Comparison of ENCODE assay signal across 18 mouse cellular contexts in the genomic region with DNA sequence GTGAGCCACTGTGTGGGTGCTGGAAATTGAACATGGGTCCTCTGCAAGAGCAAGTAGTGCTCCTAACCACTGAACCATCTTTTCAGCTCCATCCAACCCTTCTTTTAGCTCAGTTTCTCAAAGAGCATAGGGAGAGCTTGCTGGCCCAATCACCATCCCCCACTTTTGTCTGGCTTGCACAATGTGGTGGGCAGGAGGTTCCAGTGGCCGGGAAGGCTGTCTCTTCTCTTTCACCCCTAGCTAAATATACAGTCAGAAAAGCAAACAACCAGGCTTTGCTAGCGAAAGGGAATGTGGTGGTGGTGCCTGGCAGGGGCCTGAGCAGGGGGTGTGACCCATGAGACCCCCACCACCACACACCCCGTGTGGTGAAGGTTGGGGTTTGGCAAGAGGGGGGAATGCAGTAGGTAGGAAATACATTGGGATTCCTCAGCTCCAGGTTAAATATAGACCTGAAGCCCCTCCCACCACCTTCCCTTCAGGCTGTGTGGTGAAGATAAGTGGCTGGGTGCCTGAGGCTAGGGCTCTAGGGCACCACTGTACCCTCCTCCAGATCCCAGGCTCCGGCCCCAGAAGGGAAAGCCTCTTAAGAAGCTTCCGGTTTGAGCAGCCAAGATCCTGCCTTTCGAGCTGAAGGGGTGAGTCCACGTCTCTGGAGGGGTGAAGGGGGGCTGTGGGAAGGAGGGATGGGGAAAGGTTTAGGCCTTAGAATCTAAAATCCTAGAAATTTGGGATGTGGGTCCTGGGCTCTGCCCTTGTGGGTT. TPM values are rescaled to one million over a fixed set of nuclear protein-coding genes. Genes with fewer than 3 reads are reported as not detected.
DNase-seq lines count a peak whose midpoint lies in the region; ATAC-seq lines count a peak whose summit lies in the region.
"Had no signal": no experiment of that assay in that cellular context is flagged by ENCODE, and none has a peak within 500 bp of the region (broad histone marks: within the 10 kb centered on the region; RNA-seq: fewer than 3 reads in every experiment).

No protein-coding gene starts in this region.

- H3K27ac ChIP-seq in intestine, embryonic 16.5 days (ENCODE audit: low read length): no peak overlapping the region
- no peak overlapping the region for H3K27ac ChIP-seq in intestine, embryonic 15.5 days
- H3K27ac ChIP-seq in midbrain, embryonic 16.5 days (ENCODE audit: low read length): no peak overlapping the region
- no peak overlapping the region for H3K27ac ChIP-seq in midbrain, embryonic 14.5 days (replicated peaks; ENCODE audit: low read depth, low read length)
- H3K27ac ChIP-seq: hindbrain, postnatal 0 days; kidney, embryonic 15.5 days; macrophage; neural tube, embryonic 13.5 days; stomach, postnatal 0 days had no signal

- H3K36me3 ChIP-seq in intestine, embryonic 16.5 days (ENCODE audit: control insufficient read depth, insufficient read depth, low read length): no peaks in the 10 kb centered on the region
- no peaks in the 10 kb centered on the region for H3K36me3 ChIP-seq in intestine, embryonic 15.5 days
- no peaks in the 10 kb centered on the region for H3K36me3 ChIP-seq in midbrain, embryonic 16.5 days (ENCODE audit: control insufficient read depth, insufficient read depth, low read length)
- no peaks in the 10 kb centered on the region for H3K36me3 ChIP-seq in midbrain, embryonic 14.5 days (ENCODE audit: control insufficient read depth, insufficient read depth, low read length)
- H3K36me3 ChIP-seq: kidney, embryonic 15.5 days; neural tube, embryonic 13.5 days had no signal

- peak overlapping the region; percentile 11; the same call in 1 of the 2 replicates for H3K4me2 ChIP-seq in intestine, embryonic 16.5 days (ENCODE audit: low read depth, low read length)
- no peak overlapping the region for H3K4me2 ChIP-seq in intestine, embryonic 15.5 days (replicated peaks)
- no peak overlapping the region for H3K4me2 ChIP-seq in midbrain, embryonic 16.5 days (ENCODE audit: low read length)
- no peak overlapping the region for H3K4me2 ChIP-seq in midbrain, embryonic 14.5 days (ENCODE audit: low read length)
- H3K4me2 ChIP-seq: kidney, embryonic 15.5 days; neural tube, embryonic 13.5 days had no signal

- peaks cover 42% of the 10 kb centered on the region for H3K27me3 ChIP-seq in intestine, embryonic 16.5 days (replicated peaks; ENCODE audit: control insufficient read depth, insufficient read depth, low read length)
- peaks cover 43% of the 10 kb centered on the region for H3K27me3 ChIP-seq in intestine, embryonic 15.5 days (replicated peaks)
- peaks cover 54% of the 10 kb centered on the region for H3K27me3 ChIP-seq in midbrain, embryonic 16.5 days (ENCODE audit: control insufficient read depth, insufficient read depth, low read depth, low read length)
- H3K27me3 ChIP-seq in midbrain, embryonic 14.5 days (ENCODE audit: control insufficient read depth, insufficient read depth, low read length): peaks cover 49% of the 10 kb centered on the region

- WGBS in intestine, embryonic 16.5 days: 34% methylated on average over 7 of the region's 7 CpGs
- 31% methylated on average over 7 of the region's 7 CpGs for WGBS in intestine, embryonic 15.5 days
- WGBS in midbrain, embryonic 16.5 days: 47% methylated on average over 7 of the region's 7 CpGs
- 44% methylated on average over 7 of the region's 7 CpGs for WGBS in midbrain, embryonic 14.5 days

- H3K4me1 ChIP-seq in intestine, embryonic 16.5 days (ENCODE audit: control insufficient read depth, insufficient read depth, low read length): peaks cover 29% of the 10 kb centered on the region
- H3K4me1 ChIP-seq in intestine, embryonic 15.5 days (replicated peaks): peaks cover 44% of the 10 kb centered on the region
- peaks cover 13% of the 10 kb centered on the region for H3K4me1 ChIP-seq in midbrain, embryonic 16.5 days (ENCODE audit: control insufficient read depth, insufficient read depth, low read length)
- 0 out of 2 replicates have a peak, but pooled peaks cover 4% of the 10 kb centered on the region for H3K4me1 ChIP-seq in midbrain, embryonic 14.5 days (ENCODE audit: control insufficient read depth, insufficient read depth, low read length)

- no peak; the same call in 1 of the 2 replicates for ATAC-seq in intestine, embryonic 16.5 days
- ATAC-seq in intestine, embryonic 15.5 days: no peak
- no peak for ATAC-seq in midbrain, embryonic 16.5 days
- no peak for ATAC-seq in midbrain, embryonic 14.5 days (ENCODE audit: low FRiP score, low TSS enrichment)
- ATAC-seq: hindbrain, postnatal 0 days had no signal

- H3K4me3 ChIP-seq in intestine, embryonic 16.5 days (ENCODE audit: low read length): no peak overlapping the region
- H3K4me3 ChIP-seq in intestine, embryonic 15.5 days (replicated peaks): no peak overlapping the region
- H3K4me3 ChIP-seq in midbrain, embryonic 16.5 days (ENCODE audit: low read depth, low read length): no peak overlapping the region
- no peak overlapping the region for H3K4me3 ChIP-seq in midbrain, embryonic 14.5 days (replicated peaks; ENCODE audit: low read depth, low read length)
- H3K4me3 ChIP-seq: kidney, embryonic 15.5 days; neural tube, embryonic 13.5 days had no signal

- H3K9me3 ChIP-seq in intestine, embryonic 16.5 days (ENCODE audit: control insufficient read depth, low read length): no peaks in the 10 kb centered on the region
- H3K9me3 ChIP-seq in intestine, embryonic 15.5 days: no peaks in the 10 kb centered on the region
- H3K9me3 ChIP-seq in midbrain, embryonic 16.5 days (replicated peaks; ENCODE audit: control insufficient read depth, low read length, poor library complexity, severe bottlenecking): no peaks in the 10 kb centered on the region
- no peaks in the 10 kb centered on the region for H3K9me3 ChIP-seq in midbrain, embryonic 14.5 days (ENCODE audit: control insufficient read depth, low read length)
- H3K9me3 ChIP-seq: kidney, embryonic 15.5 days; neural tube, embryonic 13.5 days had no signal

- H3K9ac ChIP-seq in intestine, embryonic 16.5 days (ENCODE audit: low read depth, low read length): peak overlapping the region; percentile 12; the same call in 1 of the 2 replicates
- H3K9ac ChIP-seq in intestine, embryonic 15.5 days: no peak overlapping the region
- 0 out of 2 replicates have a peak overlapping the region, but pooled peaks have one; percentile 6 for H3K9ac ChIP-seq in midbrain, embryonic 16.5 days (ENCODE audit: low read depth, low read length)
- H3K9ac ChIP-seq in midbrain, embryonic 14.5 days (replicated peaks; ENCODE audit: low read length): no peak overlapping the region
- H3K9ac ChIP-seq: kidney, embryonic 15.5 days; neural tube, embryonic 13.5 days had no signal

- no peak for DNase-seq in midbrain, embryonic 14.5 days
- peak; percentile 54 for DNase-seq in liver
- no peak for DNase-seq in layer of hippocampus, adult 18-20 months (ENCODE audit: low spot score in 2 of 2)
- no peak for DNase-seq in spleen, adult 18-20 months
- DNase-seq: adrenal gland, adult 2 months; cerebellum, adult 8-10 months; embryo, embryonic 11 days; gastrocnemius, postnatal 36 days; layer of hippocampus, adult 9-11 months; thymus, postnatal 36 days had no signal

RNA-seq across cellular contexts. Expression of a gene that starts 4.3 kb away (rescaled TPM):
- polyA plus RNA-seq in intestine, embryonic 16.5 days (2015; fragmentation: Nextera tagmentation; extraction: Ambion mirVana): 20.4 and 29.1 TPM in 2 replicates
- polyA plus RNA-seq in intestine, embryonic 15.5 days (2015; fragmentation: Nextera tagmentation; extraction: Ambion mirVana): 11.1 and 11.5 TPM in 2 replicates
- 2.0 and 2.1 TPM in 2 replicates for polyA plus RNA-seq in midbrain, embryonic 16.5 days (2015; fragmentation: Nextera tagmentation; extraction: Ambion mirVana)
- polyA plus RNA-seq in midbrain, embryonic 14.5 days (2014; fragmentation: Nextera tagmentation; extraction: Ambion mirVana): 1.6 and 2.1 TPM in 2 replicates
- total RNA-seq in layer of hippocampus, adult 18-20 months (2021): 1 to 10 TPM; 6.1 to 7.1 TPM

RNA-seq across cellular contexts. Expression of a gene that starts 14.5 kb away (rescaled TPM):
- 1.2 TPM in 2 replicates for polyA plus RNA-seq in intestine, embryonic 16.5 days (2015; fragmentation: Nextera tagmentation; extraction: Ambion mirVana)
- 1.6 and 2.0 TPM in 2 replicates for polyA plus RNA-seq in intestine, embryonic 15.5 days (2015; fragmentation: Nextera tagmentation; extraction: Ambion mirVana)
- 4.9 and 7.0 TPM in 2 replicates for polyA plus RNA-seq in midbrain, embryonic 16.5 days (2015; fragmentation: Nextera tagmentation; extraction: Ambion mirVana)
- 2.0 and 3.3 TPM in 2 replicates for polyA plus RNA-seq in midbrain, embryonic 14.5 days (2014; fragmentation: Nextera tagmentation; extraction: Ambion mirVana)
- total RNA-seq in layer of hippocampus, adult 18-20 months (2021): 1 to 10 TPM in 1 of 2 experiments, under 1 TPM in 1; 0.53 to 1.2 TPM
- total RNA-seq: gastrocnemius, postnatal 36 days had no signal
- polyA plus RNA-seq: macrophage; neural tube, embryonic 13.5 days had no signal

RNA-seq across cellular contexts. Expression of a gene that starts 21.1 kb away (rescaled TPM):
- polyA plus RNA-seq in intestine, embryonic 16.5 days (2015; fragmentation: Nextera tagmentation; extraction: Ambion mirVana): 2.7 and 3.5 TPM in 2 replicates
- polyA plus RNA-seq in intestine, embryonic 15.5 days (2015; fragmentation: Nextera tagmentation; extraction: Ambion mirVana): 4.9 and 5.7 TPM in 2 replicates
- polyA plus RNA-seq in midbrain, embryonic 16.5 days (2015; fragmentation: Nextera tagmentation; extraction: Ambion mirVana): 0.31 and 0.79 TPM in 2 replicates
- 0.28 and 0.82 TPM in 2 replicates for polyA plus RNA-seq in midbrain, embryonic 14.5 days (2014; fragmentation: Nextera tagmentation; extraction: Ambion mirVana)
- total RNA-seq in layer of hippocampus, adult 18-20 months (2021): 1 to 10 TPM in 1 of 2 experiments, under 1 TPM in 1; 0.30 to 1.7 TPM

RNA-seq across cellular contexts. Expression of a gene that starts 43.6 kb away (rescaled TPM):
- 30.1 and 32.5 TPM in 2 replicates for polyA plus RNA-seq in intestine, embryonic 16.5 days (2015; fragmentation: Nextera tagmentation; extraction: Ambion mirVana)
- 31.8 and 33.9 TPM in 2 replicates for polyA plus RNA-seq in intestine, embryonic 15.5 days (2015; fragmentation: Nextera tagmentation; extraction: Ambion mirVana)
- polyA plus RNA-seq in midbrain, embryonic 16.5 days (2015; fragmentation: Nextera tagmentation; extraction: Ambion mirVana): 39.9 and 40.2 TPM in 2 replicates
- polyA plus RNA-seq in midbrain, embryonic 14.5 days (2014; fragmentation: Nextera tagmentation; extraction: Ambion mirVana): 47.8 and 54.6 TPM in 2 replicates
- 100 to 1,000 TPM; 119 to 124 TPM for total RNA-seq in layer of hippocampus, adult 18-20 months (2021)

Comparison
In these comparisons a context has a peak if more than half of its experiments do, and no peak if none do; other contexts are left out.
1. H3K9ac ChIP-seq: peak in intestine, embryonic 16.5 days (single experiment) and midbrain, embryonic 16.5 days (single experiment); none in intestine, embryonic 15.5 days (single experiment) and midbrain, embryonic 14.5 days (single experiment).